Mouse (Mus musculus): ENCODE data around the gene Unc13b. TPM values are rescaled to one million over a fixed set of nuclear protein-coding genes. Genes with fewer than 3 reads are reported as not detected.

Unc13b gene
- polyA plus RNA-seq, 1 experiment from 2014 or later, result 1.5 TPM

- Histone ChIP-seq H3K9me3 (ENCODE audit: control insufficient read depth) (no peaks in the 10 kb centered on the region), H3K4me2 (replicated peaks; ENCODE audit: low read depth) (no peak overlapping the region), H3K9ac (ENCODE audit: low read depth, low read length) (no peak overlapping the region), H3K4me3 (ENCODE audit: low read depth, low read length) (no peak overlapping the region), H3K27ac (ENCODE audit: low read depth, low read length) (no peak overlapping the region), H3K4me1 (replicated peaks; ENCODE audit: control insufficient read depth, insufficient read depth, low read length) (no peaks in the 10 kb centered on the region), H3K36me3 (ENCODE audit: control insufficient read depth, insufficient read depth) (no peaks in the 10 kb centered on the region), H3K27me3 (replicated peaks; ENCODE audit: control insufficient read depth, insufficient read depth, low read length) (no peaks in the 10 kb centered on the region)
- TF ChIP-seq CTCF (IDR thresholded peaks at IDR 0.05; ENCODE audit: low read depth), result no peak
- no peak for ATAC-seq
- WGBS, result 81% methylated on average over 2 of the region's 2 CpGs
Observed at GRCm38 (mm10) chr4:43187439-43187838, 128.7 kb downstream of the Unc13b start.

DNA sequence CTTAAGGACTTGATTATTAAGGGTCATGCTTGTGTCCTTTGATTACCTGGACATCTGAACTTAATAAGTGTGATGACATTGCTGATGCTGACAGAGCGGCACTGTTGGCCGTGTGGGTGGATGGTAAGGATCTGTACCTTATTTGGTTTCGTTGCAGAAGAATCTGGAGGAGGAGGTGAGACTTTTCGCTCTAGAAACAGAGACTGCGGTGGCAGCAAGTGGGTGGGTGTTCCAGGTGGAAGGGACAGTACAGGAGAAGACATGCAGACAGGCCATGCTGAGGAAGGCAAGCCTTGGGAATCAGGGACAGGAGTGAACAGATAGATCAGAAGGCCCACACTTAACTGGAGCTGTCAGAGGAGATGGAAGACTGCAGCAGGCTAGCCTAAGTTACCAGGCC, 130.6 kb downstream of the Unc13b start:
- no peak overlapping the region for H3K27ac ChIP-seq (ENCODE audit: low read depth, low read length)
- no peak for TF ChIP-seq CTCF (IDR thresholded peaks at IDR 0.05; ENCODE audit: low read depth)
- ATAC-seq, result no peak
- no peaks in the 10 kb centered on the region for H3K4me1 ChIP-seq (replicated peaks; ENCODE audit: control insufficient read depth, insufficient read depth, low read length)
- H3K27me3 ChIP-seq (replicated peaks; ENCODE audit: control insufficient read depth, insufficient read depth, low read length), result no peaks in the 10 kb centered on the region
- no peaks in the 10 kb centered on the region for H3K36me3 ChIP-seq (ENCODE audit: control insufficient read depth, insufficient read depth)
- no peaks in the 10 kb centered on the region for H3K9me3 ChIP-seq (ENCODE audit: control insufficient read depth)
- H3K9ac ChIP-seq (ENCODE audit: low read depth, low read length), result no peak overlapping the region
- H3K4me3 ChIP-seq (ENCODE audit: low read depth, low read length), result no peak overlapping the region
- WGBS, result 92% methylated on average over 5 of the region's 5 CpGs
- no peak overlapping the region for H3K4me2 ChIP-seq (replicated peaks; ENCODE audit: low read depth)

- WGBS, result 79% methylated on average over 2 of the region's 2 CpGs
- Histone ChIP-seq H3K27me3 (replicated peaks; ENCODE audit: control insufficient read depth, insufficient read depth, low read length) (no peaks in the 10 kb centered on the region), H3K36me3 (ENCODE audit: control insufficient read depth, insufficient read depth) (no peaks in the 10 kb centered on the region), H3K9me3 (ENCODE audit: control insufficient read depth) (no peaks in the 10 kb centered on the region), H3K9ac (ENCODE audit: low read depth, low read length) (no peak overlapping the region), H3K4me2 (replicated peaks; ENCODE audit: low read depth) (no peak overlapping the region), H3K4me1 (replicated peaks; ENCODE audit: control insufficient read depth, insufficient read depth, low read length) (no peaks in the 10 kb centered on the region), H3K4me3 (ENCODE audit: low read depth, low read length) (no peak overlapping the region), H3K27ac (ENCODE audit: low read depth, low read length) (no peak overlapping the region)
- ATAC-seq, result no peak
- no peak for TF ChIP-seq CTCF (IDR thresholded peaks at IDR 0.05; ENCODE audit: low read depth)
Observed at GRCm38 (mm10) chr4:43204946-43205345, 146.2 kb downstream of the Unc13b start.

- Histone ChIP-seq H3K9me3 (ENCODE audit: control insufficient read depth) (no peaks in the 10 kb centered on the region), H3K4me2 (replicated peaks; ENCODE audit: low read depth) (no peak overlapping the region), H3K4me3 (ENCODE audit: low read depth, low read length) (no peak overlapping the region), H3K27me3 (replicated peaks; ENCODE audit: control insufficient read depth, insufficient read depth, low read length) (no peaks in the 10 kb centered on the region), H3K36me3 (ENCODE audit: control insufficient read depth, insufficient read depth) (no peaks in the 10 kb centered on the region), H3K4me1 (replicated peaks; ENCODE audit: control insufficient read depth, insufficient read depth, low read length) (no peaks in the 10 kb centered on the region), H3K9ac (ENCODE audit: low read depth, low read length) (no peak overlapping the region), H3K27ac (ENCODE audit: low read depth, low read length) (no peak overlapping the region)
- no peak for TF ChIP-seq CTCF (IDR thresholded peaks at IDR 0.05; ENCODE audit: low read depth)
- WGBS, result 58% methylated on average over 4 of the region's 4 CpGs
- no peak for ATAC-seq
Observed at GRCm38 (mm10) chr4:43205571-43205970, 146.8 kb downstream of the Unc13b start.

- Histone ChIP-seq H3K4me2 (replicated peaks; ENCODE audit: low read depth) (no peak overlapping the region), H3K4me3 (ENCODE audit: low read depth, low read length) (no peak overlapping the region), H3K27me3 (replicated peaks; ENCODE audit: control insufficient read depth, insufficient read depth, low read length) (no peaks in the 10 kb centered on the region), H3K9me3 (ENCODE audit: control insufficient read depth) (no peaks in the 10 kb centered on the region), H3K36me3 (ENCODE audit: control insufficient read depth, insufficient read depth) (no peaks in the 10 kb centered on the region), H3K9ac (ENCODE audit: low read depth, low read length) (no peak overlapping the region), H3K27ac (ENCODE audit: low read depth, low read length) (no peak overlapping the region), H3K4me1 (replicated peaks; ENCODE audit: control insufficient read depth, insufficient read depth, low read length) (no peaks in the 10 kb centered on the region)
- no peak for TF ChIP-seq CTCF (IDR thresholded peaks at IDR 0.05; ENCODE audit: low read depth)
- 71% methylated on average over 5 of the region's 5 CpGs for WGBS
- no peak for ATAC-seq
Observed at GRCm38 (mm10) chr4:43206989-43207388, 148.2 kb downstream of the Unc13b start.

GRCm38 (mm10) chr4:43209081-43209579, 150.4 kb downstream of the Unc13b start:
- TF ChIP-seq CTCF (IDR thresholded peaks at IDR 0.05; ENCODE audit: low read depth), result no peak
- ATAC-seq, result no peak
- 19% methylated on average over 8 of the region's 8 CpGs for WGBS
- Histone ChIP-seq H3K27ac (ENCODE audit: low read depth, low read length) (no peak overlapping the region), H3K9me3 (ENCODE audit: control insufficient read depth) (no peaks in the 10 kb centered on the region), H3K4me1 (replicated peaks; ENCODE audit: control insufficient read depth, insufficient read depth, low read length) (no peaks in the 10 kb centered on the region), H3K27me3 (replicated peaks; ENCODE audit: control insufficient read depth, insufficient read depth, low read length) (no peaks in the 10 kb centered on the region), H3K4me3 (ENCODE audit: low read depth, low read length) (no peak overlapping the region), H3K36me3 (ENCODE audit: control insufficient read depth, insufficient read depth) (no peaks in the 10 kb centered on the region), H3K9ac (ENCODE audit: low read depth, low read length) (no peak overlapping the region), H3K4me2 (replicated peaks; ENCODE audit: low read depth) (peak overlapping the region; percentile 28; the same call in 1 of the 2 replicates)

GRCm38 (mm10) chr4:43209673-43210072, 150.9 kb downstream of the Unc13b start:
- no peak for TF ChIP-seq CTCF (IDR thresholded peaks at IDR 0.05; ENCODE audit: low read depth)
- no peak overlapping the region for H3K9ac ChIP-seq (ENCODE audit: low read depth, low read length)
- no peaks in the 10 kb centered on the region for H3K36me3 ChIP-seq (ENCODE audit: control insufficient read depth, insufficient read depth)
- H3K4me2 ChIP-seq (replicated peaks; ENCODE audit: low read depth), result no peak overlapping the region
- H3K9me3 ChIP-seq (ENCODE audit: control insufficient read depth), result no peaks in the 10 kb centered on the region
- no peak for ATAC-seq
- no peak overlapping the region for H3K27ac ChIP-seq (ENCODE audit: low read depth, low read length)
- WGBS, result 59% methylated on average over 6 of the region's 6 CpGs
- H3K4me3 ChIP-seq (ENCODE audit: low read depth, low read length), result no peak overlapping the region
- H3K27me3 ChIP-seq (replicated peaks; ENCODE audit: control insufficient read depth, insufficient read depth, low read length), result no peaks in the 10 kb centered on the region
- no peaks in the 10 kb centered on the region for H3K4me1 ChIP-seq (replicated peaks; ENCODE audit: control insufficient read depth, insufficient read depth, low read length)

All from intestine, postnatal 0 days (tissue).